Mouse (Mus musculus) macrophage (primary cell): ENCODE results near the gene Scube3. TPM values are rescaled to one million over a fixed set of nuclear protein-coding genes. Genes with fewer than 3 reads are reported as not detected.

Experiments
- H3K27ac ChIP-seq: fragments of 350-480 bp; formaldehyde crosslinking; 2 replicates; pipeline ENCODE4 v1.9.0; 2021
- H3K36me3 ChIP-seq: fragments of 350-480 bp; formaldehyde crosslinking; 2 replicates; pipeline ENCODE4 v1.9.0; 2021; ENCODE audit errors: inconsistent target
- H3K4me3 ChIP-seq: fragments of 350-480 bp; formaldehyde crosslinking; 2 replicates; pipeline ENCODE4 v1.9.0; 2021; ENCODE audit errors: inconsistent target
- H3K79me2 ChIP-seq: fragments of 350-480 bp; formaldehyde crosslinking; 2 replicates; pipeline ENCODE4 v1.9.0; 2021; ENCODE audit errors: inconsistent target
- WGBS: methylation state at CpG from one replicate; pipeline ENCODE4 v1.1.7; 2026; ENCODE audit warnings: inconsistent platforms; ENCODE audit not compliant: missing documents; 5-methylcytosine and 5-hydroxymethylcytosine counted together
- polyA plus RNA-seq: library from polyadenylated mRNA; stranded (reverse); fragments of 250-400 nt; gene quantifications from 3 replicates; pipeline ENCODE4 v1.2.4, GENCODE M21; 2018; ENCODE audit warnings: inconsistent platforms

Scube3 gene
- polyA plus RNA-seq, 1 experiment from 2014 or later, result 0.04 TPM

GRCm38 (mm10) chr17:28177540-28178046 lies 35.7 kb downstream of the Scube3 start:
- 5% methylated on average over 21 of the region's 22 CpGs for WGBS
- no peak overlapping the region for H3K27ac ChIP-seq
- H3K4me3 ChIP-seq, result peak overlapping the region; percentile 19
- no peaks in the 10 kb centered on the region for H3K79me2 ChIP-seq
- no peaks in the 10 kb centered on the region for H3K36me3 ChIP-seq

- Histone ChIP-seq H3K4me3 (no peak overlapping the region), H3K36me3 (no peaks in the 10 kb centered on the region), H3K27ac (no peak overlapping the region), H3K79me2 (no peaks in the 10 kb centered on the region)
- WGBS, result 74% methylated on average over 4 of the region's 4 CpGs
These were observed 38.4 kb downstream of the Scube3 start for GRCm38 (mm10) chr17:28180331-28180730.

GRCm38 (mm10) chr17:28180783-28181544 lies 39.0 kb downstream of the Scube3 start:
- no peak overlapping the region for H3K4me3 ChIP-seq
- 58% methylated on average over 15 of the region's 15 CpGs for whole genome bisulfite sequencing
- H3K79me2 ChIP-seq, result no peaks in the 10 kb centered on the region
- H3K27ac ChIP-seq, result no peak overlapping the region
- no peaks in the 10 kb centered on the region for H3K36me3 ChIP-seq

GRCm38 (mm10) chr17:28184971-28185638 lies 43.2 kb downstream of the Scube3 start:
- Histone ChIP-seq H3K36me3 (no peaks in the 10 kb centered on the region), H3K4me3 (no peak overlapping the region), H3K27ac (no peak overlapping the region), H3K79me2 (no peaks in the 10 kb centered on the region)
- WGBS, result 53% methylated on average over 7 of the region's 7 CpGs

GRCm38 (mm10) chr17:28188313-28188712 lies 46.4 kb downstream of the Scube3 start:
- Histone ChIP-seq H3K79me2 (no peaks in the 10 kb centered on the region), H3K36me3 (no peaks in the 10 kb centered on the region)

GRCm38 (mm10) chr17:28192754-28193153 lies 50.8 kb downstream of the Scube3 start:
- Histone ChIP-seq H3K4me3 (no peak overlapping the region), H3K36me3 (no peaks in the 10 kb centered on the region), H3K27ac (peak overlapping the region; percentile 12), H3K79me2 (no peaks in the 10 kb centered on the region)
- 31% methylated on average over 1 of the region's 1 CpGs for WGBS

More at GRCm38 (mm10) chr17:28188313-28188712, 46.4 kb downstream of the Scube3 start:
- Histone ChIP-seq H3K4me3 (no peak overlapping the region), H3K27ac (no peak overlapping the region)
- whole genome bisulfite sequencing, result 89% methylated on average over 5 of the region's 5 CpGs

GRCm38 (mm10) chr17:28193559-28193958 lies 51.6 kb downstream of the Scube3 start:
- Histone ChIP-seq H3K79me2 (no peaks in the 10 kb centered on the region), H3K27ac (0 out of 2 replicates have a peak overlapping the region, but pooled peaks have one; percentile 12), H3K36me3 (no peaks in the 10 kb centered on the region), H3K4me3 (no peak overlapping the region)
- 96% methylated on average over 3 of the region's 3 CpGs for WGBS

GRCm38 (mm10) chr17:28195033-28195432 lies 53.1 kb downstream of the Scube3 start:
- no peak overlapping the region for H3K27ac ChIP-seq
- no peaks in the 10 kb centered on the region for H3K79me2 ChIP-seq
- WGBS, result 98% methylated on average over 10 of the region's 10 CpGs
- H3K4me3 ChIP-seq, result no peak overlapping the region
- no peaks in the 10 kb centered on the region for H3K36me3 ChIP-seq

GRCm38 (mm10) chr17:28197646-28198045 lies 55.7 kb downstream of the Scube3 start:
- Histone ChIP-seq H3K4me3 (no peak overlapping the region), H3K27ac (no peak overlapping the region), H3K79me2 (no peaks in the 10 kb centered on the region), H3K36me3 (no peaks in the 10 kb centered on the region)
- 96% methylated on average over 15 of the region's 18 CpGs for WGBS

- H3K27ac ChIP-seq, result no peak overlapping the region
- H3K4me3 ChIP-seq, result no peak overlapping the region
- WGBS, result 98% methylated on average over 8 of the region's 14 CpGs
- no peaks in the 10 kb centered on the region for H3K36me3 ChIP-seq
- no peaks in the 10 kb centered on the region for H3K79me2 ChIP-seq
These were observed 60.0 kb downstream of the Scube3 start for GRCm38 (mm10) chr17:28201982-28202381.

- no peak overlapping the region for H3K4me3 ChIP-seq
- no peaks in the 10 kb centered on the region for H3K36me3 ChIP-seq
- H3K27ac ChIP-seq, result no peak overlapping the region
- peaks cover 11% of the 10 kb centered on the region for H3K79me2 ChIP-seq
- WGBS, result 45% methylated on average over 14 of the region's 14 CpGs
These were observed 62.2 kb downstream of the Scube3 start for GRCm38 (mm10) chr17:28204052-28204720.

- H3K79me2 ChIP-seq, result peaks cover 23% of the 10 kb centered on the region
- H3K27ac ChIP-seq, result no peak overlapping the region
- no peak overlapping the region for H3K4me3 ChIP-seq
- WGBS, result 83% methylated on average over 8 of the region's 8 CpGs
- H3K36me3 ChIP-seq, result no peaks in the 10 kb centered on the region
These were observed 63.5 kb downstream of the Scube3 start for GRCm38 (mm10) chr17:28205443-28205842.

- no peaks in the 10 kb centered on the region for H3K36me3 ChIP-seq
- WGBS, result 41% methylated on average over 8 of the region's 8 CpGs
- no peak overlapping the region for H3K4me3 ChIP-seq
- peaks cover 39% of the 10 kb centered on the region for H3K79me2 ChIP-seq
- H3K27ac ChIP-seq, result peak overlapping the region; percentile 97
These were observed 65.2 kb downstream of the Scube3 start for GRCm38 (mm10) chr17:28207092-28207491.

- Histone ChIP-seq H3K4me3 (peak within 1 kb of the TSS; percentile 79), H3K79me2 (peaks cover 46% of the 10 kb centered on the region), H3K27ac (peak within 1 kb of the TSS; percentile 97), H3K36me3 (no peaks in the 10 kb centered on the region)
- 1% methylated on average over 26 of the region's 26 CpGs for WGBS
These were observed 65.8 kb downstream of the Scube3 start, which contains the start of gene Def6 for GRCm38 (mm10) chr17:28207591-28208313. TSS of gene Def6 (plus strand) at chr17:28207778.
